Mouse (Mus musculus) activated CD4-positive, CD25-positive, alpha-beta regulatory T cell, adult 9 weeks (primary cell): ENCODE results near the gene Mbd5. TPM values are rescaled to one million over a fixed set of nuclear protein-coding genes. Genes with fewer than 3 reads are reported as not detected.

Experiments
- polyA plus RNA-seq: library from polyadenylated mRNA; unstranded; fragments of 100-300 nt; shearing (Covaris generic); gene quantifications from one replicate; pipeline ENCODE4 v1.2.1, GENCODE M21; 2017

Mbd5 gene
- 43.7 TPM for polyA plus RNA-seq

GRCm38 (mm10) chr2:48948841-48949584 is at the start of gene Mbd5:
Mbd5 (plus strand) TSS chr2:48949508.

GRCm38 (mm10) chr2:48950252-48950315 is 776 bp downstream of the Mbd5 start, which contains the start of gene Orc4:
Orc4 (minus strand) TSS chr2:48950277.

Other genes with a start within 250 kb of the Mbd5 start
- gene Acvr2a, start 135.4 kb upstream of the Mbd5 start, polyA plus RNA-seq = 0.95 TPM
- gene Orc4, start 769 bp downstream of the Mbd5 start, polyA plus RNA-seq = 143 TPM